Mouse (Mus musculus) monocyte, adult 5-6 weeks (primary cell): ENCODE measurements around the gene Haus2. TPM values are rescaled to one million over a fixed set of nuclear protein-coding genes. Genes with fewer than 3 reads are reported as not detected.

ENCODE experiments used
- ATAC-seq: fragments of 153-309, 156-312 bp; replicated peaks from 2 replicates; pipeline ENCODE4 v1.8.0; 2017; ENCODE audit warnings: mild to moderate bottlenecking; ENCODE audit not compliant: low TSS enrichment, insufficient number of reproducible peaks, severe bottlenecking, poor library complexity, low FRiP score
- total RNA-seq: library from RNA; stranded (forward); fragments of 200-1000, 200-491, 200-594 nt; gene quantifications from 3 replicates; pipeline ENCODE4 v1.2.3, GENCODE M21; 2017

Gene Haus2
- total RNA-seq, 1 experiment from 2014 or later, result 16.0 TPM

- ATAC-seq, result no peak
Observed at GRCm38 (mm10) chr2:120658486-120658885, 49.3 kb downstream of the Haus2 start.

- ATAC-seq, result no peak
Observed at GRCm38 (mm10) chr2:120659318-120659717, 50.1 kb downstream of the Haus2 start.

GRCm38 (mm10) chr2:120660486-120661078 lies 51.4 kb downstream of the Haus2 start:
- no peak for ATAC-seq

- ATAC-seq, result no peak
Observed at GRCm38 (mm10) chr2:120662766-120663165, 53.6 kb downstream of the Haus2 start.

GRCm38 (mm10) chr2:120663491-120664154 lies 54.4 kb downstream of the Haus2 start:
- ATAC-seq, result no peak

- ATAC-seq, result no peak
Observed at GRCm38 (mm10) chr2:120667446-120667845, 58.3 kb downstream of the Haus2 start.

GRCm38 (mm10) chr2:120670253-120670652 lies 61.1 kb downstream of the Haus2 start:
- ATAC-seq, result no peak

Other genes with a start within 250 kb of the Haus2 start
- 25.2 to 72.3 TPM (median 30.0 TPM) in 3 replicates for gene Ganc, start 205.5 kb upstream of the Haus2 start, total RNA-seq
- 79.0 to 84.8 TPM (median 79.4 TPM) in 3 replicates for gene Tmem87a, start 205.3 kb upstream of the Haus2 start, total RNA-seq
- gene Capn3, start 153.4 kb upstream of the Haus2 start, total RNA-seq, result 2.0 to 6.3 TPM (median 5.0 TPM) in 3 replicates
- gene Zfp106, start 45.5 kb upstream of the Haus2 start, total RNA-seq, result 70.6 to 88.5 TPM (median 78.7 TPM) in 3 replicates
- 215 to 294 TPM (median 259 TPM) in 3 replicates for gene Snap23, start 41.7 kb upstream of the Haus2 start, total RNA-seq
- 19.6 to 36.9 TPM (median 28.1 TPM) in 3 replicates for gene Lrrc57, start 137 bp downstream of the Haus2 start, total RNA-seq
- gene Stard9, start 19.7 kb downstream of the Haus2 start, total RNA-seq, result 4.1 to 9.6 TPM (median 6.0 TPM) in 3 replicates
- 10.2 to 23.4 TPM (median 12.2 TPM) in 3 replicates for gene Cdan1, start 240.7 kb downstream of the Haus2 start, total RNA-seq
- 2.9 to 5.5 TPM (median 3.6 TPM) in 3 replicates for gene Ttbk2, start 241.2 kb downstream of the Haus2 start, total RNA-seq